Comparison of ENCODE assay signal across 11 mouse cellular contexts in genomic region chr17:47903846-47904680, GRCm38 (mm10). TPM values are rescaled to one million over a fixed set of nuclear protein-coding genes. Genes with fewer than 3 reads are reported as not detected.
DNase-seq lines count a peak whose midpoint lies in the region; ATAC-seq and TF ChIP-seq lines count a peak whose summit lies in the region.
"Had no signal": no experiment of that assay in that cellular context is flagged by ENCODE, and none has a peak within 500 bp of the region (broad histone marks: within the 10 kb centered on the region; RNA-seq: fewer than 3 reads in every experiment).

No protein-coding gene starts in this region.

- DNase-seq in layer of hippocampus, adult 9-11 months = peak; percentile 43
- DNase-seq in layer of hippocampus, postnatal 10 days (ENCODE audit: low spot score in 2 of 2) = no peak
- no peak for DNase-seq in hindbrain, postnatal 0 days (ENCODE audit: low spot score)
- no peak for DNase-seq in spleen, adult 18-20 months
- no peak for DNase-seq in liver
- no peak for DNase-seq in left cerebral cortex, postnatal 10 days (ENCODE audit: extremely low spot score in 1 of 2, low spot score in 2 of 2)
- DNase-seq: gastrocnemius, postnatal 25 days; kidney, adult 18-20 months; thymus, postnatal 4 days had no signal

- TF ChIP-seq CTCF in hindbrain, postnatal 0 days (IDR thresholded peaks at IDR 0.05; ENCODE audit: low read depth) = peak; percentile 34; the same call in 1 of the 2 replicates

- H3K36me3 ChIP-seq in embryonic facial prominence, embryonic 15.5 days = peaks cover 13% of the 10 kb centered on the region
- no peaks in the 10 kb centered on the region for H3K36me3 ChIP-seq in hindbrain, postnatal 0 days (ENCODE audit: insufficient read depth, low read length)
- peaks cover 7% of the 10 kb centered on the region; the same call in 1 of the 2 replicates for H3K36me3 ChIP-seq in neural tube, embryonic 13.5 days

- intact Hi-C loops in left cerebral cortex, postnatal 10 days (cut with DNase I) = no loop called here

- H3K27me3 ChIP-seq in embryonic facial prominence, embryonic 15.5 days = no peaks in the 10 kb centered on the region
- H3K27me3 ChIP-seq in hindbrain, postnatal 0 days (ENCODE audit: insufficient read depth, low read length) = 0 out of 2 replicates have a peak, but pooled peaks cover 9% of the 10 kb centered on the region
- H3K27me3 ChIP-seq in neural tube, embryonic 13.5 days = peaks cover 78% of the 10 kb centered on the region

- 35% methylated on average over 35 of the region's 35 CpGs for WGBS in embryonic facial prominence, embryonic 15.5 days
- WGBS in hindbrain, postnatal 0 days = 33% methylated on average over 35 of the region's 35 CpGs
- 22% methylated on average over 35 of the region's 35 CpGs for WGBS in neural tube, embryonic 13.5 days

- ATAC-seq in embryonic facial prominence, embryonic 15.5 days (ENCODE audit: insufficient number of reproducible peaks, low FRiP score, low TSS enrichment, low read depth) = no peak
- peak; percentile 21; the same call in 1 of the 2 replicates for ATAC-seq in hindbrain, postnatal 0 days
- no peak for ATAC-seq in neural tube, embryonic 13.5 days (ENCODE audit: low read depth)

- no peak overlapping the region for H3K9ac ChIP-seq in embryonic facial prominence, embryonic 15.5 days
- H3K9ac ChIP-seq in hindbrain, postnatal 0 days (replicated peaks; ENCODE audit: low read length) = no peak overlapping the region
- H3K9ac ChIP-seq in neural tube, embryonic 13.5 days = peak overlapping the region; percentile 58

- no peak overlapping the region for H3K4me3 ChIP-seq in embryonic facial prominence, embryonic 15.5 days (replicated peaks)
- peak overlapping the region; percentile 19 for H3K4me3 ChIP-seq in hindbrain, postnatal 0 days (ENCODE audit: low read length)
- peak overlapping the region; percentile 20; the same call in 1 of the 2 replicates for H3K4me3 ChIP-seq in neural tube, embryonic 13.5 days

- no peaks in the 10 kb centered on the region for H3K9me3 ChIP-seq in embryonic facial prominence, embryonic 15.5 days (replicated peaks)
- H3K9me3 ChIP-seq in hindbrain, postnatal 0 days (ENCODE audit: low read length) = no peaks in the 10 kb centered on the region
- H3K9me3 ChIP-seq in neural tube, embryonic 13.5 days = no peaks in the 10 kb centered on the region

- no peak overlapping the region for H3K27ac ChIP-seq in embryonic facial prominence, embryonic 15.5 days (replicated peaks)
- no peak overlapping the region for H3K27ac ChIP-seq in hindbrain, postnatal 0 days
- H3K27ac ChIP-seq in neural tube, embryonic 13.5 days (replicated peaks) = no peak overlapping the region

- H3K4me1 ChIP-seq in embryonic facial prominence, embryonic 15.5 days = peaks cover 46% of the 10 kb centered on the region
- peaks cover 3% of the 10 kb centered on the region; the same call in 1 of the 2 replicates for H3K4me1 ChIP-seq in hindbrain, postnatal 0 days (ENCODE audit: insufficient read depth, low read length)
- peaks cover 44% of the 10 kb centered on the region for H3K4me1 ChIP-seq in neural tube, embryonic 13.5 days (replicated peaks)

- peak overlapping the region; percentile 32; the same call in 1 of the 2 replicates for H3K4me2 ChIP-seq in embryonic facial prominence, embryonic 15.5 days (replicated peaks)
- peak overlapping the region; percentile 35 for H3K4me2 ChIP-seq in hindbrain, postnatal 0 days (ENCODE audit: low read depth, low read length)
- peak overlapping the region; percentile 52 for H3K4me2 ChIP-seq in neural tube, embryonic 13.5 days

RNA-seq across cellular contexts. Expression of gene Foxp4, which starts 20.4 kb away (rescaled TPM):
- 10 to 100 TPM; 51.1 to 57.6 TPM for total RNA-seq in layer of hippocampus, postnatal 10 days (2021)
- polyA plus RNA-seq in embryonic facial prominence, embryonic 15.5 days (2015; fragmentation: Nextera tagmentation; extraction: Ambion mirVana) = 17.0 and 19.3 TPM in 2 replicates
- 109 and 128 TPM in 2 replicates for total RNA-seq in hindbrain, postnatal 0 days (2014; rRNA removed)
- 29.3 and 31.3 TPM in 2 replicates for polyA plus RNA-seq in hindbrain, postnatal 0 days (2015; fragmentation: Nextera tagmentation; extraction: Ambion mirVana)
- 17.2 and 18.5 TPM in 2 replicates for polyA plus RNA-seq in neural tube, embryonic 13.5 days (2015; fragmentation: Nextera tagmentation; extraction: Ambion mirVana)
- 10 to 100 TPM; 52.3 to 53.9 TPM for total RNA-seq in left cerebral cortex, postnatal 10 days (2021)
